ENCODE assay signal across 12 mouse cellular contexts in genomic region chr9:78558586-78559214, GRCm38 (mm10). TPM values are rescaled to one million over a fixed set of nuclear protein-coding genes. Genes with fewer than 3 reads are reported as not detected.
DNase-seq lines count a peak whose midpoint lies in the region; ATAC-seq and TF ChIP-seq lines count a peak whose summit lies in the region.
"Had no signal": no experiment of that assay in that cellular context is flagged by ENCODE, and none has a peak within 500 bp of the region (broad histone marks: within the 10 kb centered on the region; RNA-seq: fewer than 3 reads in every experiment).

No protein-coding gene starts in this region.

- H3K9ac ChIP-seq in midbrain, embryonic 14.5 days (replicated peaks; ENCODE audit: low read length): no peak overlapping the region
- H3K9ac ChIP-seq: heart, embryonic 12.5 days had no signal

- H3K36me3 ChIP-seq in midbrain, embryonic 14.5 days (ENCODE audit: control insufficient read depth, insufficient read depth, low read length): peaks cover 17% of the 10 kb centered on the region; the same call in 1 of the 2 replicates
- H3K36me3 ChIP-seq: heart, embryonic 12.5 days had no signal

- DNase-seq in lung, postnatal 36 days: peak; percentile 30
- no peak for DNase-seq in lung, adult 2 months
- DNase-seq in fibroblast of lung, adult 2 months (ENCODE audit: low read depth): peak; percentile 46
- DNase-seq in kidney, postnatal 4 days: peak; percentile 53 to 64
- DNase-seq in layer of hippocampus, postnatal 25 days (ENCODE audit: extremely low spot score in 1 of 2, low spot score in 1 of 2): no peak
- no peak for DNase-seq in midbrain, embryonic 14.5 days
- DNase-seq in gastrocnemius, postnatal 14 days: no peak
- DNase-seq: left cerebral cortex, postnatal 4 days; lung, postnatal 4 days; thymus, adult 2 months had no signal

- H3K4me3 ChIP-seq in lung, adult 2 months (replicated peaks; ENCODE audit: extremely low read depth, low read depth, low read length): no peak overlapping the region
- H3K4me3 ChIP-seq in midbrain, embryonic 14.5 days (replicated peaks; ENCODE audit: low read depth, low read length): no peak overlapping the region
- H3K4me3 ChIP-seq: heart, embryonic 12.5 days had no signal

- WGBS in lung, adult 2 months: 75% methylated on average over 8 of the region's 8 CpGs
- 90% methylated on average over 8 of the region's 8 CpGs for WGBS in midbrain, embryonic 14.5 days

- no peak overlapping the region for H3K4me2 ChIP-seq in midbrain, embryonic 14.5 days (ENCODE audit: low read length)
- H3K4me2 ChIP-seq: heart, embryonic 12.5 days had no signal

- no peak overlapping the region for H3K27ac ChIP-seq in midbrain, embryonic 14.5 days (replicated peaks; ENCODE audit: low read depth, low read length)

- no peak for TF ChIP-seq CTCF in lung, adult 2 months (IDR thresholded peaks at IDR 0.05; ENCODE audit: insufficient read depth, low read length)

- no peak for ATAC-seq in midbrain, embryonic 14.5 days (ENCODE audit: low FRiP score, low TSS enrichment)

- TF ChIP-seq POLR2A in lung, adult 2 months (IDR thresholded peaks at IDR 0.05; ENCODE audit: borderline replicate concordance, extremely low read depth, low read depth, low read length): no peak

- H3K9me3 ChIP-seq in midbrain, embryonic 14.5 days (ENCODE audit: control insufficient read depth, low read length): no peaks in the 10 kb centered on the region
- H3K9me3 ChIP-seq: heart, embryonic 12.5 days had no signal

- intact Hi-C loops in gastrocnemius, postnatal 14 days (cut with DNase I; ENCODE audit: low total_unique reads): no loop called here

- H3K4me1 ChIP-seq in lung, adult 2 months (ENCODE audit: control insufficient read depth, insufficient read depth, low read length): no peaks in the 10 kb centered on the region
- no peaks in the 10 kb centered on the region for H3K4me1 ChIP-seq in midbrain, embryonic 14.5 days (ENCODE audit: control insufficient read depth, insufficient read depth, low read length)

- H3K27me3 ChIP-seq in midbrain, embryonic 14.5 days (ENCODE audit: control insufficient read depth, insufficient read depth, low read length): no peaks in the 10 kb centered on the region
- H3K27me3 ChIP-seq: heart, embryonic 12.5 days had no signal

RNA-seq across cellular contexts. Expression of gene Slc17a5, which starts 29.1 kb away (rescaled TPM):
- 11.4 and 12.4 TPM in 2 replicates for polyA plus RNA-seq in lung, adult 2 months (2012; rRNA removed)
- 10 to 100 TPM; 18.8 to 20.7 TPM for total RNA-seq in layer of hippocampus, postnatal 25 days (2021)
- polyA plus RNA-seq in midbrain, embryonic 14.5 days (2014; fragmentation: Nextera tagmentation; extraction: Ambion mirVana): 13.7 and 16.9 TPM in 2 replicates
- 1 to 10 TPM; 3.9 to 4.6 TPM for total RNA-seq in gastrocnemius, postnatal 14 days (2021)

RNA-seq across cellular contexts. Expression of gene Cd109, which starts 56.6 kb away (rescaled TPM):
- polyA plus RNA-seq in lung, adult 2 months (2012; rRNA removed): 0.42 and 1.6 TPM in 2 replicates
- total RNA-seq in layer of hippocampus, postnatal 25 days (2021): 1 to 10 TPM; 3.8 to 4.6 TPM
- polyA plus RNA-seq in midbrain, embryonic 14.5 days (2014; fragmentation: Nextera tagmentation; extraction: Ambion mirVana): 0.97 and 1.8 TPM in 2 replicates
- 1 to 10 TPM; 5.7 to 6.1 TPM for total RNA-seq in gastrocnemius, postnatal 14 days (2021)
- total RNA-seq: common myeloid progenitor, adult 5-6 weeks had no signal

Comparison
In these comparisons a context has a peak if more than half of its experiments do, and no peak if none do; other contexts are left out.
1. DNase-seq: peak in lung, postnatal 36 days (single experiment), fibroblast of lung, adult 2 months (single experiment) and kidney, postnatal 4 days (2 of 2); none in lung, adult 2 months (single experiment), layer of hippocampus, postnatal 25 days (0 of 2), midbrain, embryonic 14.5 days (single experiment) and gastrocnemius, postnatal 14 days (single experiment).